Mouse (Mus musculus): ENCODE data around the gene Fgfr2. TPM values are rescaled to one million over a fixed set of nuclear protein-coding genes. Genes with fewer than 3 reads are reported as not detected.

Fgfr2 gene
- polyA plus RNA-seq, 1 experiment, result 14.7 TPM

- H3K36me3 ChIP-seq (ENCODE audit: control insufficient read depth, insufficient read depth, low read length), result no peaks in the 10 kb centered on the region
- WGBS, result 18% methylated on average over 3 of the region's 3 CpGs
Observed at GRCm38 (mm10) chr7:132015193-132015592, 1108.0 kb downstream of the Fgfr2 start.

GRCm38 (mm10) chr7:132013970-132014369 lies 1109.2 kb downstream of the Fgfr2 start:
- no peak overlapping the region for H3K27ac ChIP-seq (ENCODE audit: insufficient read depth, low read depth, low read length)
- 79% methylated on average over 5 of the region's 5 CpGs for WGBS
- no peaks in the 10 kb centered on the region for H3K4me1 ChIP-seq (ENCODE audit: control insufficient read depth, insufficient read depth, insufficient read length, low read length)
- peaks cover 6% of the 10 kb centered on the region; the same call in 1 of the 2 replicates for H3K27me3 ChIP-seq (ENCODE audit: control insufficient read depth, insufficient read depth, low read length)
- no peaks in the 10 kb centered on the region for H3K36me3 ChIP-seq (ENCODE audit: control insufficient read depth, insufficient read depth, low read length)
- no peak for TF ChIP-seq CTCF (IDR thresholded peaks at IDR 0.05; ENCODE audit: extremely low read depth, insufficient read length, insufficient replicate concordance, low read depth, low read length)
- TF ChIP-seq POLR2A (IDR thresholded peaks at IDR 0.05; ENCODE audit: low read depth, low read length), result no peak
- H3K4me3 ChIP-seq (ENCODE audit: low read depth, low read length), result no peak overlapping the region

More at GRCm38 (mm10) chr7:132015193-132015592, 1108.0 kb downstream of the Fgfr2 start:
- Histone ChIP-seq H3K4me3 (ENCODE audit: low read depth, low read length) (no peak overlapping the region), H3K27me3 (ENCODE audit: control insufficient read depth, insufficient read depth, low read length) (peaks cover 6% of the 10 kb centered on the region; the same call in 1 of the 2 replicates), H3K4me1 (ENCODE audit: control insufficient read depth, insufficient read depth, insufficient read length, low read length) (no peaks in the 10 kb centered on the region), H3K27ac (ENCODE audit: insufficient read depth, low read depth, low read length) (no peak overlapping the region)
- TF ChIP-seq CTCF (IDR thresholded peaks at IDR 0.05; ENCODE audit: extremely low read depth, insufficient read length, insufficient replicate concordance, low read depth, low read length), result no peak
- no peak for TF ChIP-seq POLR2A (IDR thresholded peaks at IDR 0.05; ENCODE audit: low read depth, low read length)

- Histone ChIP-seq H3K27me3 (ENCODE audit: control insufficient read depth, insufficient read depth, low read length) (peaks cover 6% of the 10 kb centered on the region; the same call in 1 of the 2 replicates), H3K36me3 (ENCODE audit: control insufficient read depth, insufficient read depth, low read length) (no peaks in the 10 kb centered on the region), H3K4me3 (ENCODE audit: low read depth, low read length) (no peak overlapping the region), H3K4me1 (ENCODE audit: control insufficient read depth, insufficient read depth, insufficient read length, low read length) (no peaks in the 10 kb centered on the region), H3K27ac (ENCODE audit: insufficient read depth, low read depth, low read length) (no peak overlapping the region)
- TF ChIP-seq CTCF (IDR thresholded peaks at IDR 0.05; ENCODE audit: extremely low read depth, insufficient read length, insufficient replicate concordance, low read depth, low read length) (no peak), POLR2A (IDR thresholded peaks at IDR 0.05; ENCODE audit: low read depth, low read length) (no peak)
- 24% methylated on average over 1 of the region's 1 CpGs for WGBS
Observed at GRCm38 (mm10) chr7:132012969-132013679, 1110.0 kb downstream of the Fgfr2 start.

- Histone ChIP-seq H3K27ac (ENCODE audit: insufficient read depth, low read depth, low read length) (no peak overlapping the region), H3K27me3 (ENCODE audit: control insufficient read depth, insufficient read depth, low read length) (peaks cover 6% of the 10 kb centered on the region; the same call in 1 of the 2 replicates), H3K4me3 (ENCODE audit: low read depth, low read length) (no peak overlapping the region), H3K4me1 (ENCODE audit: control insufficient read depth, insufficient read depth, insufficient read length, low read length) (no peaks in the 10 kb centered on the region), H3K36me3 (ENCODE audit: control insufficient read depth, insufficient read depth, low read length) (no peaks in the 10 kb centered on the region)
- WGBS, result 71% methylated on average over 7 of the region's 7 CpGs
- no peak for TF ChIP-seq POLR2A (IDR thresholded peaks at IDR 0.05; ENCODE audit: low read depth, low read length)
- no peak for TF ChIP-seq CTCF (IDR thresholded peaks at IDR 0.05; ENCODE audit: extremely low read depth, insufficient read length, insufficient replicate concordance, low read depth, low read length)
Observed at GRCm38 (mm10) chr7:132009002-132009401, 1114.1 kb downstream of the Fgfr2 start.

- no peak overlapping the region for H3K4me3 ChIP-seq (ENCODE audit: low read depth, low read length)
- no peaks in the 10 kb centered on the region for H3K36me3 ChIP-seq (ENCODE audit: control insufficient read depth, insufficient read depth, low read length)
- 78% methylated on average over 14 of the region's 14 CpGs for WGBS
- TF ChIP-seq POLR2A (IDR thresholded peaks at IDR 0.05; ENCODE audit: low read depth, low read length), result no peak
- no peak for TF ChIP-seq CTCF (IDR thresholded peaks at IDR 0.05; ENCODE audit: extremely low read depth, insufficient read length, insufficient replicate concordance, low read depth, low read length)
- no peaks in the 10 kb centered on the region for H3K27me3 ChIP-seq (ENCODE audit: control insufficient read depth, insufficient read depth, low read length)
- H3K27ac ChIP-seq (ENCODE audit: insufficient read depth, low read depth, low read length), result no peak overlapping the region
- H3K4me1 ChIP-seq (ENCODE audit: control insufficient read depth, insufficient read depth, insufficient read length, low read length), result no peaks in the 10 kb centered on the region
Observed at GRCm38 (mm10) chr7:132005996-132006696, 1117.0 kb downstream of the Fgfr2 start.

- Histone ChIP-seq H3K4me3 (ENCODE audit: low read depth, low read length) (no peak overlapping the region), H3K27ac (ENCODE audit: insufficient read depth, low read depth, low read length) (no peak overlapping the region), H3K36me3 (ENCODE audit: control insufficient read depth, insufficient read depth, low read length) (no peaks in the 10 kb centered on the region), H3K4me1 (ENCODE audit: control insufficient read depth, insufficient read depth, insufficient read length, low read length) (no peaks in the 10 kb centered on the region), H3K27me3 (ENCODE audit: control insufficient read depth, insufficient read depth, low read length) (no peaks in the 10 kb centered on the region)
- TF ChIP-seq POLR2A (IDR thresholded peaks at IDR 0.05; ENCODE audit: low read depth, low read length), result no peak
- 67% methylated on average over 3 of the region's 3 CpGs for WGBS
Observed at GRCm38 (mm10) chr7:131992873-131993272, 1130.3 kb downstream of the Fgfr2 start.

GRCm38 (mm10) chr7:131992226-131992625 lies 1130.9 kb downstream of the Fgfr2 start:
- no peaks in the 10 kb centered on the region for H3K27me3 ChIP-seq (ENCODE audit: control insufficient read depth, insufficient read depth, low read length)
- H3K4me3 ChIP-seq (ENCODE audit: low read depth, low read length), result no peak overlapping the region
- no peak for TF ChIP-seq CTCF (IDR thresholded peaks at IDR 0.05; ENCODE audit: extremely low read depth, insufficient read length, insufficient replicate concordance, low read depth, low read length)
- no peak overlapping the region for H3K27ac ChIP-seq (ENCODE audit: insufficient read depth, low read depth, low read length)
- H3K4me1 ChIP-seq (ENCODE audit: control insufficient read depth, insufficient read depth, insufficient read length, low read length), result no peaks in the 10 kb centered on the region
- 42% methylated on average over 1 of the region's 1 CpGs for WGBS
- no peaks in the 10 kb centered on the region for H3K36me3 ChIP-seq (ENCODE audit: control insufficient read depth, insufficient read depth, low read length)

All from small intestine, adult 2 months (tissue).